Comparison of ENCODE assay signal across 28 mouse cellular contexts in genomic region chr8:96164933-96165332, GRCm38 (mm10).
"Had no signal": no experiment of that assay in that cellular context is flagged by ENCODE, and none has a peak within 500 bp of the region (broad histone marks: within the 10 kb centered on the region; RNA-seq: fewer than 3 reads in every experiment).

No protein-coding gene starts in this region.

- H3K4me1 ChIP-seq: embryonic facial prominence, embryonic 10.5 days; embryonic facial prominence, embryonic 12.5 days; embryonic facial prominence, embryonic 13.5 days; embryonic facial prominence, embryonic 15.5 days; forebrain, embryonic 10.5 days; forebrain, embryonic 12.5 days; forebrain, embryonic 13.5 days had no signal

- H3K27me3 ChIP-seq: embryonic facial prominence, embryonic 12.5 days; embryonic facial prominence, embryonic 13.5 days; embryonic facial prominence, embryonic 15.5 days; forebrain, embryonic 12.5 days; forebrain, embryonic 13.5 days had no signal

- H3K9me3 ChIP-seq: embryonic facial prominence, embryonic 10.5 days; embryonic facial prominence, embryonic 12.5 days; embryonic facial prominence, embryonic 13.5 days; embryonic facial prominence, embryonic 15.5 days; forebrain, embryonic 12.5 days; forebrain, embryonic 13.5 days had no signal

- H3K9ac ChIP-seq: embryonic facial prominence, embryonic 12.5 days; embryonic facial prominence, embryonic 13.5 days; embryonic facial prominence, embryonic 15.5 days; forebrain, embryonic 12.5 days; forebrain, embryonic 13.5 days; forebrain, postnatal 0 days had no signal

- H3K36me3 ChIP-seq: embryonic facial prominence, embryonic 10.5 days; embryonic facial prominence, embryonic 12.5 days; embryonic facial prominence, embryonic 13.5 days; embryonic facial prominence, embryonic 15.5 days; forebrain, embryonic 10.5 days; forebrain, embryonic 12.5 days had no signal

- H3K4me2 ChIP-seq: embryonic facial prominence, embryonic 12.5 days; embryonic facial prominence, embryonic 13.5 days; embryonic facial prominence, embryonic 15.5 days; forebrain, embryonic 12.5 days; forebrain, embryonic 13.5 days had no signal

- ATAC-seq: forebrain, embryonic 13.5 days; forebrain, embryonic 14.5 days; forebrain, embryonic 16.5 days; forebrain, postnatal 0 days had no signal

- H3K27ac ChIP-seq: embryonic facial prominence, embryonic 10.5 days; embryonic facial prominence, embryonic 12.5 days; embryonic facial prominence, embryonic 13.5 days; embryonic facial prominence, embryonic 15.5 days; forebrain, embryonic 10.5 days; forebrain, embryonic 12.5 days; forebrain, embryonic 13.5 days; gastrocnemius, adult 2 months; heart, adult 2 months had no signal

- H3K4me3 ChIP-seq: embryonic facial prominence, embryonic 10.5 days; embryonic facial prominence, embryonic 12.5 days; embryonic facial prominence, embryonic 13.5 days; embryonic facial prominence, embryonic 15.5 days; erythroblast, embryonic 14.5 days; forebrain, embryonic 10.5 days; forebrain, embryonic 12.5 days; forebrain, embryonic 13.5 days; gastrocnemius, adult 2 months; heart, adult 2 months had no signal

- DNase-seq: cerebellum, adult 2 months; cerebellum, adult 8-10 months; cerebellum, adult 9-10 months; cerebellum, adult 9-11 months; cerebellum, postnatal 10 days; cerebellum, postnatal 14 days; cerebellum, postnatal 25 days; cerebellum, postnatal 36 days; embryo, embryonic 11 days; forebrain, postnatal 0 days; gastrocnemius, adult 2 months; gastrocnemius, postnatal 10 days; gastrocnemius, postnatal 14 days; gastrocnemius, postnatal 25 days; gastrocnemius, postnatal 36 days; heart, adult 11 months; heart, adult 18-20 months; heart, adult 2 months had no signal
